Mouse (Mus musculus) brain, adult 2 months (tissue): Measurements from ENCODE around the gene Trmt2b.
"Not testable (repeated sequence)": the region's sequence is repeated elsewhere in the genome, so short reads cannot be mapped to it uniquely, and the experiment has no call there.

Experiments used
- DNase-seq: peaks from one replicate; pipeline ENCODE4 v3.0.0; 2011; ENCODE audit warnings: low read depth, low spot score

The Trmt2b gene

GRCm38 (mm10) chrX:134276275-134277160, at the start of gene Trmt2b:
Trmt2b (minus strand) TSS chrX:134276984.
- peak; percentile 77 for DNase-seq

GRCm38 (mm10) chrX:134319153-134319932, 42.6 kb upstream of the Trmt2b start:
- peak; percentile 20 for DNase-seq

- DNase-seq: not testable (repeated sequence)
Observed at GRCm38 (mm10) chrX:134311193-134311592, 34.4 kb upstream of the Trmt2b start.

- DNase-seq: no peak
Observed at GRCm38 (mm10) chrX:134308275-134308634, 31.5 kb upstream of the Trmt2b start.

- DNase-seq: peak; percentile 93
Observed at GRCm38 (mm10) chrX:134307534-134308274, 30.9 kb upstream of the Trmt2b start, which contains the start of gene Cenpi. Cenpi (plus strand) TSS chrX:134308084.

GRCm38 (mm10) chrX:134303287-134303686, 26.5 kb upstream of the Trmt2b start:
- no peak for DNase-seq

- peak; percentile 47 for DNase-seq
Observed at GRCm38 (mm10) chrX:134300219-134300618, 23.4 kb upstream of the Trmt2b start.

- peak; percentile 64 for DNase-seq
Observed at GRCm38 (mm10) chrX:134297195-134297594, 20.4 kb upstream of the Trmt2b start.

GRCm38 (mm10) chrX:134296737-134297136, 20.0 kb upstream of the Trmt2b start:
- DNase-seq: peak; percentile 52

GRCm38 (mm10) chrX:134296301-134296700, 19.5 kb upstream of the Trmt2b start:
- DNase-seq: peak; percentile 64

GRCm38 (mm10) chrX:134287305-134287704, 10.5 kb upstream of the Trmt2b start:
- no peak for DNase-seq

- no peak for DNase-seq
Observed at GRCm38 (mm10) chrX:134285791-134286190, 9.0 kb upstream of the Trmt2b start.

- DNase-seq: no peak
Observed at GRCm38 (mm10) chrX:134285102-134285501, 8.3 kb upstream of the Trmt2b start.

GRCm38 (mm10) chrX:134280531-134280930, 3.7 kb upstream of the Trmt2b start:
- no peak for DNase-seq

- no peak for DNase-seq
Observed at GRCm38 (mm10) chrX:134275715-134276114, 1.1 kb downstream of the Trmt2b start.

GRCm38 (mm10) chrX:134262129-134262528, 14.7 kb downstream of the Trmt2b start:
- DNase-seq: peak; percentile 33

GRCm38 (mm10) chrX:134261191-134261590, 15.6 kb downstream of the Trmt2b start:
- no peak for DNase-seq

GRCm38 (mm10) chrX:134248202-134248601, 28.6 kb downstream of the Trmt2b start:
- DNase-seq: no peak

- no peak for DNase-seq
Observed at GRCm38 (mm10) chrX:134245946-134246345, 30.8 kb downstream of the Trmt2b start.

- DNase-seq: no peak
Observed at GRCm38 (mm10) chrX:134238266-134238665, 38.5 kb downstream of the Trmt2b start.

GRCm38 (mm10) chrX:134233048-134233447, 43.7 kb downstream of the Trmt2b start:
- no peak for DNase-seq

GRCm38 (mm10) chrX:134221856-134222255, 54.9 kb downstream of the Trmt2b start, which contains the start of gene Nox1:
Nox1 (minus strand) TSS chrX:134221956.
- no peak for DNase-seq
